Mouse (Mus musculus) spleen, adult 10 weeks (tissue): ENCODE results near the gene Olfr823. TPM values are rescaled to one million over a fixed set of nuclear protein-coding genes. Genes with fewer than 3 reads are reported as not detected.

ENCODE experiments used
- polyA plus RNA-seq: library from polyadenylated mRNA; stranded (reverse); fragments of 350-450 nt; fragmentation: Illumina TruSeq; extraction: RNeasy Lipid Tissue Mini Kit (QIAGEN cat#74804); gene quantifications from one replicate; pipeline ENCODE4 v1.2.3, GENCODE M21; 2015; ENCODE audit warnings: low replicate concordance; ENCODE audit not compliant: insufficient read depth

Olfr823 gene
- not detected for polyA plus RNA-seq

DNA sequence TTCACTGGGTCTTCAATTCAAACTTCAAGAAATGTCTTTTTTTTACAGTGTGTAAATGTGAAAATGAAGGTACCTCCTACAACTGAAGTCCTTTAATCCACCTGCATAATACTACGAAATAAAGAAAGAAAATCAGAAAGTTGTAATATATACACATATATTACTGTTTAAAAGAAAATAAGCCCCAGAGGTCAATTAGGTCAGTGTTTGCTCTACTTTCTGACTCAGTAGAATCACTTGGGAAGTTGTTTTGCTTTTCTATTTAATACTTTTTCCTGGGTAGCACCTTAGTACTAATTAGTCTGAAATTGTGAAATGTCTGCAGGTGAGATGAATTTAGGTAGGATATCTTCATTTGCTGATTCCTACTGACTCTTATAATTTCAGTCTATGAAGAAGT is at the start of gene Olfr823:
Gene Olfr823, minus strand, starts transcription at position 101 of the 400 bp plus-strand sequence.

GRCm38 (mm10) chr10:130129900-130130299 is 14.7 kb upstream of the Olfr823 start, which contains the start of gene Olfr824:
Gene Olfr824, minus strand, starts transcription at chr10:130130000.

DNA sequence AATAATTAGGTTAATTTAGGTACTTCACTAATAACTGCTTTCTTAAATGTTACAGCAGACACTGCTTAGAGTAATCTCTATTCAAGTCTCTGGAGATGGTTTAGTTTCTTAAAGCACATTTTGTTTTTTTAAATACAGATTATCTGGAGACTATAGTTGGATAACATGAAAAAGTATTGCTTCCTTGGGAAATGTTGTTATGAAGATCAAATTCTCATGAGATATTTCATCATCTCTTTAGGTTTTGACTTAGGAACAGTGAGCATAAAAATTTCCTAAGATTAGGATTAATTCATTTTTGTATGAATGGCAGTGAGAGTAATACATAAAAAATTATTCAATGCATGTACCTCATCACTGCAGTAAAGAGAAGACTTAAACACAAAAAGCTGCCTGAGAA is 44.3 kb downstream of the Olfr823 start, which contains the start of gene Olfr822:
Gene Olfr822, plus strand, starts transcription at position 301 of the 400 bp plus-strand sequence.

Other genes with a start within 250 kb of the Olfr823 start
- gene Olfr814, start 235.5 kb downstream of the Olfr823 start, polyA plus RNA-seq: not detected
- not detected for gene Olfr815, start 209.5 kb downstream of the Olfr823 start, polyA plus RNA-seq
- gene Olfr816, start 199.8 kb downstream of the Olfr823 start, polyA plus RNA-seq: not detected
- not detected for gene Olfr818, start 166.3 kb downstream of the Olfr823 start, polyA plus RNA-seq
- gene Olfr819, start 148.1 kb downstream of the Olfr823 start, polyA plus RNA-seq: not detected
- not detected for gene Olfr247, start 139.2 kb downstream of the Olfr823 start, polyA plus RNA-seq
- not detected for gene Gm10310, start 130.3 kb downstream of the Olfr823 start, polyA plus RNA-seq
- gene Olfr820, start 102.8 kb downstream of the Olfr823 start, polyA plus RNA-seq: not detected
- not detected for gene Olfr821, start 85.0 kb downstream of the Olfr823 start, polyA plus RNA-seq
- gene Olfr822, start 44.2 kb downstream of the Olfr823 start, polyA plus RNA-seq: not detected
- not detected for gene Olfr824, start 14.6 kb upstream of the Olfr823 start, polyA plus RNA-seq
- gene Olfr825, start 51.4 kb upstream of the Olfr823 start, polyA plus RNA-seq: not detected
- gene Olfr826, start 68.8 kb upstream of the Olfr823 start, polyA plus RNA-seq: not detected
- not detected for gene Olfr827, start 99.0 kb upstream of the Olfr823 start, polyA plus RNA-seq
- 1.4 TPM for gene Neurod4, start 164.9 kb upstream of the Olfr823 start, polyA plus RNA-seq
- gene Tespa1, start 207.5 kb upstream of the Olfr823 start, polyA plus RNA-seq: 108 TPM